Mouse (Mus musculus): Measurements from ENCODE around the gene Hand1. TPM values are rescaled to one million over a fixed set of nuclear protein-coding genes. Genes with fewer than 3 reads are reported as not detected.

Hand1 gene
- not detected for polyA plus RNA-seq (2015; fragmentation: Illumina TruSeq; extraction: RNeasy Lipid Tissue Mini Kit (QIAGEN cat#74804); ENCODE audit: insufficient read depth, low read depth, low replicate concordance)

GRCm38 (mm10) chr11:57832552-57833201, at the start of gene Hand1:
Hand1 (minus strand) TSS chr11:57832818.

GRCm38 (mm10) chr11:57800971-57801765, 31.4 kb downstream of the Hand1 start, which contains the start of gene Sap30l:
Sap30l (plus strand) TSS chr11:57801637.

Other genes with a start within 250 kb of the Hand1 start
- gene Galnt10, start 187.4 kb downstream of the Hand1 start, polyA plus RNA-seq (2015; fragmentation: Illumina TruSeq; extraction: RNeasy Lipid Tissue Mini Kit (QIAGEN cat#74804); ENCODE audit: insufficient read depth, low read depth, low replicate concordance): 4.3 TPM
- 9.8 TPM for gene Sap30l, start 31.2 kb downstream of the Hand1 start, polyA plus RNA-seq (2015; fragmentation: Illumina TruSeq; extraction: RNeasy Lipid Tissue Mini Kit (QIAGEN cat#74804); ENCODE audit: insufficient read depth, low read depth, low replicate concordance)
- 25.3 TPM for gene Larp1, start 176.2 kb upstream of the Hand1 start, polyA plus RNA-seq (2015; fragmentation: Illumina TruSeq; extraction: RNeasy Lipid Tissue Mini Kit (QIAGEN cat#74804); ENCODE audit: insufficient read depth, low read depth, low replicate concordance)

Data from pancreas, adult 10 weeks (tissue).